Mouse (Mus musculus): Measurements from ENCODE around the gene Btnl6. TPM values are rescaled to one million over a fixed set of nuclear protein-coding genes. Genes with fewer than 3 reads are reported as not detected.
"Not testable (repeated sequence)": the region's sequence is repeated elsewhere in the genome, so short reads cannot be mapped to it uniquely, and the experiment has no call there.

The Btnl6 gene
- polyA plus RNA-seq, 1 experiment from 2014 or later = not detected

DNA sequence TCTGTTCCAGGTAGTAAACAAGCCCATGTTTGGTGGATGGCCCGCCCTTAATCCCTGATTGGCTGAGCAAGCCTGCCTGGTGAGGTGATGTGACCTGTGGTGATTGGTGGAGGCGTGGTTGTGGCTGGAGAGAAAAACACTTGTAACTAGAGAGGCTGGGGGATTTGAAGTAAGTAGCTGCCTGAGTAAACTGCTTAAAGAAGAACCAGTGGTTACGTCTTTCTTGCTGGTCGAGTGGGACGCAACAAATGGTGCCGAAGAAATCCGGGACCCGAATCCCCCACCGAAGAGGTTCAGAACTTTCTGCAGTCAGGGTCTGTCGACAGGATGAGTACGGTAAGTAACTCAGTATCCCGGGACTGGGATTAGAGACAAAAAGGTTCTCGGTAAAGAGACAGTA lies 26.4 kb upstream of the Btnl6 start:
- not testable (repeated sequence) for H3K4me2 ChIP-seq (ENCODE audit: low read depth, low read length); DNase-seq (ENCODE audit: low spot score); H3K9me3 ChIP-seq (replicated peaks; ENCODE audit: control insufficient read depth, low read length); H3K4me3 ChIP-seq (ENCODE audit: low read depth, low read length); H3K27ac ChIP-seq (replicated peaks; ENCODE audit: low read depth, low read length); H3K36me3 ChIP-seq (replicated peaks; ENCODE audit: control insufficient read depth, insufficient read depth, low read depth, low read length); H3K9ac ChIP-seq (replicated peaks; ENCODE audit: low read length); H3K4me1 ChIP-seq (ENCODE audit: control insufficient read depth, insufficient read depth, low read length); ATAC-seq (replicated peaks; ENCODE audit: insufficient number of reproducible peaks, low FRiP score, low TSS enrichment, low read depth); H3K27me3 ChIP-seq (ENCODE audit: control insufficient read depth, insufficient read depth, low read length)
- 95% methylated on average over 12 of the region's 13 CpGs for WGBS

DNA sequence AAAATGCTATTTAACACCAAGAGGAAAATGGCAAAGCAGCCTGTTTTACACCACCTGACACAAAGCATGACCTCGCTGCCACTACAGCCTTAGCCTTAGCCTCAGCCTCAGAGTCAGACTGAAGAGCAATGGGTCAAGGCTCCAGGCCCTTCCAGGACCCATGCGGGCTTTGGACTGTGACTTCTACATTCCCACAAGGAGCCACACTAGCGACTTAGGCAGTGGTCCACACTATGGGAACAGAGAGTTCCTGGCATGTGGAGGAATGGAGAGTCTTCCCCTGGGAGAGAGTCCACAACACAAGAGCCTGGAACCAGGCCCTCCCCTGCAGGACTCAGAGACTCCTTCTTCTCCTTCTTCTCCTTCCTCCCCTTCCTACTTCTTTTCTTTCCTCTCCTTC lies 15.5 kb upstream of the Btnl6 start:
- H3K9ac ChIP-seq (replicated peaks; ENCODE audit: low read length) = no peak overlapping the region
- DNase-seq (ENCODE audit: low spot score) (no peak), ATAC-seq (replicated peaks; ENCODE audit: insufficient number of reproducible peaks, low FRiP score, low TSS enrichment, low read depth) (no peak)
- H3K9me3 ChIP-seq (replicated peaks; ENCODE audit: control insufficient read depth, low read length) = no peaks in the 10 kb centered on the region
- WGBS = 85% methylated on average over 3 of the region's 3 CpGs
- no peaks in the 10 kb centered on the region for H3K36me3 ChIP-seq (replicated peaks; ENCODE audit: control insufficient read depth, insufficient read depth, low read depth, low read length)
- H3K4me1 ChIP-seq (ENCODE audit: control insufficient read depth, insufficient read depth, low read length) = no peaks in the 10 kb centered on the region
- no peak overlapping the region for H3K4me2 ChIP-seq (ENCODE audit: low read depth, low read length)
- H3K27ac ChIP-seq (replicated peaks; ENCODE audit: low read depth, low read length) = no peak overlapping the region
- no peak overlapping the region for H3K4me3 ChIP-seq (ENCODE audit: low read depth, low read length)
- no peaks in the 10 kb centered on the region for H3K27me3 ChIP-seq (ENCODE audit: control insufficient read depth, insufficient read depth, low read length)

DNA sequence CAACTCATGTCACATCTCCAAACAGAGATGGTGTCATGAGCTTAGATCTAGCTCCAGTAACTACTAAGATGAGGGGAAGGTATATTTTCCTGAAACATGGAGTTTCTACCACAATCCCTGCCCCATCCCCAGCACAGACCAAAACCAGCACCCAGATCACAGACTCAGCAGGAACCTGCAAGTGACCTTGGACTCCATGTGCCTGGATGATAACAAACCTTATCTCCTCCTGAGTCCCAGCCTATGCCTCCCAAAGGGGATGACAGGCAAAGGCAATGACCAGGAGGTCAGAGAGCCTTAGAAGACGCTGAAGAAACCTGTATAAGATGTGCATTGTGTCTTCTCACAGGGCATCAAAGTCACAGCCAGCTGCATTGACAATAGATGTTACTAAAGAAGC lies 1.8 kb upstream of the Btnl6 start:
- ATAC-seq (replicated peaks; ENCODE audit: insufficient number of reproducible peaks, low FRiP score, low TSS enrichment, low read depth) (no peak), DNase-seq (ENCODE audit: low spot score) (no peak)
- no peaks in the 10 kb centered on the region for H3K27me3 ChIP-seq (ENCODE audit: control insufficient read depth, insufficient read depth, low read length)
- no peak overlapping the region for H3K9ac ChIP-seq (replicated peaks; ENCODE audit: low read length)
- no peaks in the 10 kb centered on the region for H3K4me1 ChIP-seq (ENCODE audit: control insufficient read depth, insufficient read depth, low read length)
- WGBS = 92% methylated on average over 1 of the region's 1 CpGs
- H3K27ac ChIP-seq (replicated peaks; ENCODE audit: low read depth, low read length) = no peak overlapping the region
- H3K4me3 ChIP-seq (ENCODE audit: low read depth, low read length) = no peak overlapping the region
- H3K36me3 ChIP-seq (replicated peaks; ENCODE audit: control insufficient read depth, insufficient read depth, low read depth, low read length) = no peaks in the 10 kb centered on the region
- H3K4me2 ChIP-seq (ENCODE audit: low read depth, low read length) = no peak overlapping the region
- no peaks in the 10 kb centered on the region for H3K9me3 ChIP-seq (replicated peaks; ENCODE audit: control insufficient read depth, low read length)

DNA sequence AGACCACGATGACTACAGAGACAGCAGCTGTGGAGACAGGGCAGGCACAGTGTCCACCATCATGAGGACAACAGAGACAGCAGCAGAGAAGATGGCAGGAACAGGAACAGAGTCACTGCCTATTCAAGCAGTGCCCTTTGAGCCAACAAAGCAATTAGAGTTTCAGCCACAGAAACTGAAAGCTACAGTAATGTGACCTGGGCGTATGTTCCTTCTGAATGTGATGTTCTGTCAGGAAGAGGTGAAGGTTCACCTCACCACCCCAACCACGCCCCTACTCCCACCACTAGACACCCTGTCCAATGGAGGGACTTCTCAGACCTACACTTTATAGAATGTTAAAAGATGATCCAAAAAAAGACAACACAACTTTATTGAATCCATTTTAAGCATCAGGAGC lies 1.4 kb upstream of the Btnl6 start:
- ATAC-seq (replicated peaks; ENCODE audit: insufficient number of reproducible peaks, low FRiP score, low TSS enrichment, low read depth); DNase-seq (ENCODE audit: low spot score); H3K4me3 ChIP-seq (ENCODE audit: low read depth, low read length); H3K27ac ChIP-seq (replicated peaks; ENCODE audit: low read depth, low read length); H3K27me3 ChIP-seq (ENCODE audit: control insufficient read depth, insufficient read depth, low read length); H3K4me1 ChIP-seq (ENCODE audit: control insufficient read depth, insufficient read depth, low read length); H3K36me3 ChIP-seq (replicated peaks; ENCODE audit: control insufficient read depth, insufficient read depth, low read depth, low read length); H3K9me3 ChIP-seq (replicated peaks; ENCODE audit: control insufficient read depth, low read length); H3K9ac ChIP-seq (replicated peaks; ENCODE audit: low read length); H3K4me2 ChIP-seq (ENCODE audit: low read depth, low read length): not testable (repeated sequence)
- WGBS = 72% methylated on average over 3 of the region's 3 CpGs

DNA sequence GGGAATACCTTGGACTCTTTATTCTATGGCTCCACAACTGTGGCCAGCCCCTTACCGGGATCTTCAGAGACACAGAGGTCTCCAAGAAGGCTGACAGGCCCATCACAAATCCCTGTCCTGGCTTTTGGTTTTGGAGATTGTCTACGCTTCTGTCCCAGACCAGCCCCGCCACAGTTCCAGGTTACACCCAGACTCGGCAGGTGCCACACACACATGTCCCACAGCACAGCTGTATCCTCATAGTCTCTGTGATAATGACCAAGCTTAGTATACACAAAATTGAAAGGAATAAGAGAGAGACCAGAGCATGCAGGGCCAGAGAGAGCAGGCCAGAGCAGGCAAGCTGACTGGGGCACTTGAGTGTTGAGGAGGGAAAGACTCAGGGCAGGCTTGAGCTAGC lies 643 bp upstream of the Btnl6 start:
- Histone ChIP-seq H3K9ac (replicated peaks; ENCODE audit: low read length) (no peak overlapping the region), H3K36me3 (replicated peaks; ENCODE audit: control insufficient read depth, insufficient read depth, low read depth, low read length) (no peaks in the 10 kb centered on the region), H3K27me3 (ENCODE audit: control insufficient read depth, insufficient read depth, low read length) (no peaks in the 10 kb centered on the region), H3K4me3 (ENCODE audit: low read depth, low read length) (no peak overlapping the region), H3K9me3 (replicated peaks; ENCODE audit: control insufficient read depth, low read length) (no peaks in the 10 kb centered on the region), H3K27ac (replicated peaks; ENCODE audit: low read depth, low read length) (no peak overlapping the region), H3K4me1 (ENCODE audit: control insufficient read depth, insufficient read depth, low read length) (no peaks in the 10 kb centered on the region), H3K4me2 (ENCODE audit: low read depth, low read length) (no peak overlapping the region)
- no peak for DNase-seq (ENCODE audit: low spot score)
- no peak for ATAC-seq (replicated peaks; ENCODE audit: insufficient number of reproducible peaks, low FRiP score, low TSS enrichment, low read depth)
- 84% methylated on average over 4 of the region's 4 CpGs for WGBS

DNA sequence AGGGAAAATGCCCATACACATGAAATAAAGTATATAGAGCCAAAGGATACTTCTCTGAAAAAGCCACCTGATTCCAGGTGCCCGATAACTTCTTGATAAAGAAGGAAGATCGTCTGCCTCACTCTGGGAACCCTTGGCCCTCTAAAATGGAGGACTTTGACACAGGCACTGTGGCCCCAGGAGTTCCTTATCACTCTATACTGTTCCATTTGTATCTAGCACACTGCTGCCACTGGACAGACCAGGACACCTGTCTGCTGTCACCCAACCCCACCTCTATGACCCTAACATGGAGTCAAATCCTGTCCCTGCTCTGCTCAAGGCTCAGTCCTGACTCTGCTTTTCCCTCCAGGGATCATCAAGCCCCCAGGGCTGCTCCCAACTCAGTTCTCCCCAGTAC lies 638 bp downstream of the Btnl6 start:
- no peak for DNase-seq (ENCODE audit: low spot score)
- 74% methylated on average over 2 of the region's 2 CpGs for WGBS

DNA sequence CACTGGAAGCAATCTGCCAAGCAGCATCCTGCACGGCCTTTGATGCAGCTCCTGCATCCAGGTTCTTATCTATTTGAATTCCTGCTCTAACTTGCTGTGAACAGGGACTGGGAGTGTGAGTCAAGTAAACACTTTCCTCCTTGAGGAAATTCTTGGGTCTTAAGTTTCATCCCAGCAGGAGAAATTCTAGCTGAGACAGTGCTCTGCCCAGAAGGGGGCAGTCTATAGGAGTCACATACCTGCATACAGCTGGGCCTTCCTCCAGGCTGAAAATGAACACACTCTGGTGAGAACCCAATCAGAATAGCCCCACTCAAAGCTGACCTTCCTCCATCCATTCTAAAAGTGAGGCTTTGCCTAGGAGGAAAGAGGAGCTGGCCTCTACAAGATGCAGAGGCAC lies 5.4 kb downstream of the Btnl6 start:
- not testable (repeated sequence) for H3K4me2 ChIP-seq (ENCODE audit: low read depth, low read length); H3K27me3 ChIP-seq (ENCODE audit: control insufficient read depth, insufficient read depth, low read length); H3K27ac ChIP-seq (replicated peaks; ENCODE audit: low read depth, low read length); H3K9ac ChIP-seq (replicated peaks; ENCODE audit: low read length); H3K4me1 ChIP-seq (ENCODE audit: control insufficient read depth, insufficient read depth, low read length); H3K4me3 ChIP-seq (ENCODE audit: low read depth, low read length); H3K36me3 ChIP-seq (replicated peaks; ENCODE audit: control insufficient read depth, insufficient read depth, low read depth, low read length); H3K9me3 ChIP-seq (replicated peaks; ENCODE audit: control insufficient read depth, low read length); ATAC-seq (replicated peaks; ENCODE audit: insufficient number of reproducible peaks, low FRiP score, low TSS enrichment, low read depth)
- WGBS = 63% methylated on average over 1 of the region's 1 CpGs
- DNase-seq (ENCODE audit: low spot score) = peak; percentile 21

More for the DNA sequence above, 638 bp downstream of the Btnl6 start:
- Histone ChIP-seq H3K36me3 (replicated peaks; ENCODE audit: control insufficient read depth, insufficient read depth, low read depth, low read length) (no peaks in the 10 kb centered on the region), H3K9me3 (replicated peaks; ENCODE audit: control insufficient read depth, low read length) (no peaks in the 10 kb centered on the region), H3K4me2 (ENCODE audit: low read depth, low read length) (no peak overlapping the region), H3K4me1 (ENCODE audit: control insufficient read depth, insufficient read depth, low read length) (no peaks in the 10 kb centered on the region), H3K27ac (replicated peaks; ENCODE audit: low read depth, low read length) (no peak overlapping the region), H3K4me3 (ENCODE audit: low read depth, low read length) (no peak overlapping the region), H3K27me3 (ENCODE audit: control insufficient read depth, insufficient read depth, low read length) (no peaks in the 10 kb centered on the region), H3K9ac (replicated peaks; ENCODE audit: low read length) (no peak overlapping the region)
- ATAC-seq (replicated peaks; ENCODE audit: insufficient number of reproducible peaks, low FRiP score, low TSS enrichment, low read depth) = no peak

DNA sequence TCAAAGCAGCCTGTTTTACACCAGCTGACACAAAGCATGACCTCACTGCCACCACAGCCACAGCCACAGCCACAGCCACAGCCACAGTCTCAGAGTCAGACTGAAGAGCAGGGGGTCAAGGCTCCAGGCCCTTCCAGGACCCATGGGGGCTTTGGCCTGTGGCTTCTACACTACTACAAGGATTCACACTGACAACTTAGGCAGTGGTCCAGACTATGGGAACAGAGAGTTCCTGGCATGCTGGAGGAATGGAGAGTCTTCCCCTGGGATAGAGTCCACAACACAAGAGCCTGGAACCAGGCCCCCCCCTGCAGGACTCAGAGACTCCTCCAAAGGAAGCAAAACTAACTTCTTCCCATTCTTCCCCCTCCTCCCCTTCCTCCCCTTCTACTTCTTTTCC lies 9.6 kb downstream of the Btnl6 start:
- no peaks in the 10 kb centered on the region for H3K27me3 ChIP-seq (ENCODE audit: control insufficient read depth, insufficient read depth, low read length)
- H3K9me3 ChIP-seq (replicated peaks; ENCODE audit: control insufficient read depth, low read length) = no peaks in the 10 kb centered on the region
- H3K27ac ChIP-seq (replicated peaks; ENCODE audit: low read depth, low read length) = no peak overlapping the region
- ATAC-seq (replicated peaks; ENCODE audit: insufficient number of reproducible peaks, low FRiP score, low TSS enrichment, low read depth) = no peak
- no peak overlapping the region for H3K4me3 ChIP-seq (ENCODE audit: low read depth, low read length)
- H3K4me1 ChIP-seq (ENCODE audit: control insufficient read depth, insufficient read depth, low read length) = no peaks in the 10 kb centered on the region
- H3K9ac ChIP-seq (replicated peaks; ENCODE audit: low read length) = no peak overlapping the region
- H3K4me2 ChIP-seq (ENCODE audit: low read depth, low read length) = no peak overlapping the region
- H3K36me3 ChIP-seq (replicated peaks; ENCODE audit: control insufficient read depth, insufficient read depth, low read depth, low read length) = no peaks in the 10 kb centered on the region
- no peak for DNase-seq (ENCODE audit: low spot score)

DNA sequence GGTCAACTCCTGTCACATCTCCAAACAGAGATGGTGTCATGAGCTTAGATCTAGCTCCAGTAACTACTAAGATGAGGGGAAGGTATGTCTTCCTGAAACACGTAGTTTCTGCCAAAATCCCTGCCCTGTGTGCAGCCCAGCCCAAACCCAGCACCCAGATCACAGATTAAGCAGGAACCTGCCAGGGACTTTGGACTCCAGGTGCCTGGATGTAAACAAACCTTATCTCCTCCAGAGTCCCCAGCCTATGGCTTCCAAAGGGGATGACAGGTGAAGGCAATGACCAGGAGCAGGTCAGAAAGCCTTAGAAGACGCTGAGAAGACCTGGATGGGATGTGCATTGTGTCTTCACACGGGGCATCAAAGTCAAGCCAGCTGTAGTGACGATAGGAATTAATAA lies 19.4 kb downstream of the Btnl6 start:
- DNase-seq (ENCODE audit: low spot score); H3K27me3 ChIP-seq (ENCODE audit: control insufficient read depth, insufficient read depth, low read length); H3K4me3 ChIP-seq (ENCODE audit: low read depth, low read length); ATAC-seq (replicated peaks; ENCODE audit: insufficient number of reproducible peaks, low FRiP score, low TSS enrichment, low read depth); H3K9ac ChIP-seq (replicated peaks; ENCODE audit: low read length); H3K36me3 ChIP-seq (replicated peaks; ENCODE audit: control insufficient read depth, insufficient read depth, low read depth, low read length); H3K4me2 ChIP-seq (ENCODE audit: low read depth, low read length); H3K4me1 ChIP-seq (ENCODE audit: control insufficient read depth, insufficient read depth, low read length); H3K9me3 ChIP-seq (replicated peaks; ENCODE audit: control insufficient read depth, low read length); H3K27ac ChIP-seq (replicated peaks; ENCODE audit: low read depth, low read length): not testable (repeated sequence)
- WGBS = 87% methylated on average over 2 of the region's 4 CpGs
